Mouse (Mus musculus) limb, embryonic 10.5 days (tissue): ENCODE measurements around the gene Acvr1b. TPM values are rescaled to one million over a fixed set of nuclear protein-coding genes. Genes with fewer than 3 reads are reported as not detected.

ENCODE experiments used
- DNase-seq: peaks from one replicate; pipeline ENCODE4 v3.0.0-alpha.2; 2017; ENCODE audit warnings: low spot score
- H3K27ac ChIP-seq: fragments of 300-500 bp; sonication (generic); 2 replicates; pipeline ENCODE4 v1.5.1; 2016; ENCODE audit warnings: mild to moderate bottlenecking
- H3K27me3 ChIP-seq: fragments of 300-500 bp; sonication (generic); 2 replicates; pipeline ENCODE4 v1.6.1; 2016; ENCODE audit warnings: low read depth, mild to moderate bottlenecking; ENCODE audit not compliant: poor library complexity, severe bottlenecking
- H3K36me3 ChIP-seq: fragments of 300-500 bp; sonication (generic); 2 replicates; pipeline ENCODE4 v1.6.1; 2016; ENCODE audit warnings: mild to moderate bottlenecking, moderate library complexity
- H3K4me1 ChIP-seq: fragments of 300-500 bp; sonication (generic); 2 replicates; pipeline ENCODE4 v1.6.1; 2016
- H3K4me3 ChIP-seq: fragments of 300-500 bp; sonication (generic); 2 replicates; pipeline ENCODE4 v1.5.1; 2016; ENCODE audit warnings: mild to moderate bottlenecking, moderate library complexity
- H3K9me3 ChIP-seq: fragments of 300-500 bp; sonication (generic); replicated peaks from 2 replicates; pipeline ENCODE4 v1.6.1; 2016; ENCODE audit warnings: mild to moderate bottlenecking
- WGBS: fragments of 180-500 bp; shearing (Covaris S2); methylation state at CpG from one replicate; pipeline ENCODE4 v1.1.7; 2016; 5-methylcytosine and 5-hydroxymethylcytosine counted together
- polyA plus RNA-seq: library from polyadenylated mRNA; unstranded; fragments of >200 nt; fragmentation: Nextera tagmentation; extraction: Ambion mirVana; gene quantifications from 2 replicates; pipeline ENCODE4 v1.2.1, GENCODE M21; 2016

Gene Acvr1b
- polyA plus RNA-seq, 1 experiment from 2014 or later: 5.7 TPM

DNA sequence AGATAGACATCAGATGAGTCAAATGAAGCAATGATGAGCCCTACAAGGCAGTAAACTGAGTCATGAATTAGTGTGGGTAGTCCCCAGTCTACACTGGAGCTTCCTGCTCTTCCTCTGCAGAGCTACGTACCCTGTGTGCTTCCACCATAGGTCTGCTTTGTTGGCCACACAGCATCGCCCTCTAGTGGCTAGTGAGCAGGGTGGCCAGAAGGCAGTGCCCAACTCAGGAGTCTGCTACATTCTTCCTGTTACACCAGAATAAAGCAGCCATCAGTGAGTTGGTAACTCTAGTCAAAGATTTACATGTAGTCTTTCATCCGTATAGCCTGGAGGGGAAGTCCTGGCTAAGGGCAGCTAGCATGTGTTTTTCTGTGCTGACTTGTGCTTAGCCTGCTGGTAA lies 24.4 kb downstream of the Acvr1b start:
- peak; percentile 68 for DNase-seq
- Histone ChIP-seq H3K4me1 (no peaks in the 10 kb centered on the region), H3K36me3 (peaks cover 95% of the 10 kb centered on the region), H3K4me3 (no peak overlapping the region), H3K9me3 (no peaks in the 10 kb centered on the region), H3K27ac (no peak overlapping the region), H3K27me3 (no peaks in the 10 kb centered on the region)
- whole genome bisulfite sequencing: 34% methylated on average over 3 of the region's 3 CpGs

DNA sequence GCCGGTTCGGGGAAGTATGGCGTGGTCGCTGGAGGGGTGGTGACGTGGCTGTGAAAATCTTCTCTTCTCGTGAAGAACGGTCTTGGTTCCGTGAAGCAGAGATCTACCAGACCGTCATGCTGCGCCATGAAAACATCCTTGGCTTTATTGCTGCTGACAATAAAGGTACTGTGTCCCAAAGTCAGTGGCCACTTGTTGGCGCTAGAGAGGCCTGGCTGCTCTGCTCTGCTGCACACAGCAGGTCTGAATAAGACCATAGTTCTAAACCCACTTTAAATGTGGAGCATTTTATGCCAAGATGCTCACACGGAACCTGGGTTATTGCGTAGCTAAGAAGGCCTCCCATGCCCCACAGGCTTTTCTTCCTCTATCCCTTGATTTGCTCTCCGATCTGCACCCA lies 25.0 kb downstream of the Acvr1b start:
- Histone ChIP-seq H3K27ac (no peak overlapping the region), H3K9me3 (no peaks in the 10 kb centered on the region), H3K4me3 (no peak overlapping the region), H3K36me3 (peaks cover 97% of the 10 kb centered on the region), H3K27me3 (no peaks in the 10 kb centered on the region), H3K4me1 (no peaks in the 10 kb centered on the region)
- no peak for DNase-seq
- 89% methylated on average over 14 of the region's 14 CpGs for WGBS

DNA sequence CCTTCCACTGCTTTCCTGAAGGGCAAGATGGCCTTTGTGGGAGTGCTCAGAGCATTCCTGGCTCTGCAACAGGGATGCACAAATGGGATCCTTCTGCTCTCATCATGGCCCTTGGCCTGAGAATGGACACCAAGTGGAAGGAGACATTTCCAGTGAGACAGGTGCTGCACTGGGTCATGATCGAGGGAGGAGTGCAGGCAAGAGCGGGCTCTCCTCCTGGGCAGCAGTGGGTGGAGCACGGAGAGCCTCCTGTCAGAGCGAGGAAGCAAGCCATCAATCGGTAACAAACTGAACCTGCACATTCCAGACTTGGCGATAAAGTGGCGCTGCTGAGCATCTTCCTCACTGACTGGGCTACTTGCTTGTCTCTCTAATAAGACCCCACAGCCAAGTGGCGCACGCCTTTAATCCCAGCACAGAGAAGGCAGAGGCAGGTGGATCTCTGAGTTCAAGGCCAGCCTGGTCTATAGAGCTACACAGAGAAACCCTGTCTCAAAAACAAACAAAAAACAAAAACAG lies 27.0 kb downstream of the Acvr1b start:
- WGBS: 98% methylated on average over 9 of the region's 9 CpGs
- Histone ChIP-seq H3K36me3 (peaks cover 94% of the 10 kb centered on the region), H3K4me3 (no peak overlapping the region)

DNA sequence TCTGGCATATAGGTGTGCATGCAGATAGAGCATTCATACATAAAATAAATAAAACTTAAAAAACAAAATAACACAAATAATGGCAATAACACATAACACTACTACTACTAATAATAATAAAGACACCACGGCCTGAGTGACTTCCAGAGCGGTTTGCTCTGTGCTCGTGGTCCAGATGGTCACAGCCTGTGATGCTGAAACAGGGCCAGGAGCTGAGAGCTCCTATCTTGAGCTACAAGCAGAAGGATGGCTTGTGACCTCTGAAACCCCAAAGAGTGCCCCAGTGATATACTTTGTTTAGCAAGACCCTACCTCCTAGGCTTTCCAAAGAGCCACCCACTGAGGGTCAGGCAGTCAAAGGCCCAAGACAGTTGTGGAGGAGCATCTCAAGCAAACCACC lies 27.5 kb downstream of the Acvr1b start:
- Histone ChIP-seq H3K27me3 (no peaks in the 10 kb centered on the region), H3K9me3 (no peaks in the 10 kb centered on the region), H3K4me3 (no peak overlapping the region), H3K36me3 (peaks cover 94% of the 10 kb centered on the region), H3K4me1 (no peaks in the 10 kb centered on the region), H3K27ac (no peak overlapping the region)
- WGBS: 95% methylated on average over 3 of the region's 3 CpGs
- DNase-seq: no peak

More for the DNA sequence above, 27.0 kb downstream of the Acvr1b start:
- no peak overlapping the region for H3K27ac ChIP-seq
- no peaks in the 10 kb centered on the region for H3K9me3 ChIP-seq
- no peaks in the 10 kb centered on the region for H3K4me1 ChIP-seq
- no peaks in the 10 kb centered on the region for H3K27me3 ChIP-seq
- DNase-seq: no peak

DNA sequence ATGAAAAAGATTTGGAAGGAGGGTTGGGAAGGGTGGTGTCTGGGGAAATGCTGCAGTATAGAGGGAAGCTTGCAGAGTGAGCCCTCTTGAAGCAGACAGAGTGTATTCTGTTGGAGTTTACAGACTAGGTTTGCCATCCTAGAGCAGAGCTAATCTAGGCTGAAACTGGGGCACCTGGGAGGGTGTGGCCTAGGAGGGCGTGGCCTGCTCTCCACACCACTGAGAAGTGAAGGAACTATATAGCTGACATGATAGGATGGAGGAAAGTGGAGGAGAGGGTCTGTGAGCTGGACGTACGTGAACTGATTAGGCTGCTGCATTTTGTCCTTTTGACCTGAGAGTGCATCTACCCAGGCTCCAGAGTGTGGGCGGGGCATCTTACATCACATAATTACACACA lies 29.8 kb downstream of the Acvr1b start:
- H3K27ac ChIP-seq: no peak overlapping the region
- whole genome bisulfite sequencing: 73% methylated on average over 4 of the region's 4 CpGs
- H3K36me3 ChIP-seq: peaks cover 96% of the 10 kb centered on the region
- no peaks in the 10 kb centered on the region for H3K27me3 ChIP-seq
- no peak overlapping the region for H3K4me3 ChIP-seq
- H3K4me1 ChIP-seq: no peaks in the 10 kb centered on the region
- no peak for DNase-seq
- H3K9me3 ChIP-seq: no peaks in the 10 kb centered on the region

DNA sequence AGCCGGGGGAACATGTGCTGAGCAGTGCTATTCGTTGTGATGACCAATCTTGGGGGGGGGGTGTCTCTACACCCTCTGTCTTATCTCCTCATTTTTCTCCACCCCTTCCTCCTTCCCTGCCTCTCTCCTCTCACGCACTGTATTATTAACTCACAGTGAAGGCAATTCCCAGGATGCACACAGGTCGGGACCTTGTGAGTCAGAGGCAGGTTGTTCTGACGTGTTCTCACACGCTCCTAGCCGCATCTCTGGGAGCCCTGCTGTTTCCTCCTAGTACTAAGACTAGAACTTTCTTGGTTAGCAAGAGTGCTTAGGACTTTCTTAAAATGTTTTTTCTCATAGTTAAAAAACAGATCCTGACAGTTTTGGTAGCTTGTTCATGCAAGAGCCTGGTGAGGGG lies 30.9 kb downstream of the Acvr1b start:
- Histone ChIP-seq H3K4me3 (no peak overlapping the region), H3K36me3 (peaks cover 96% of the 10 kb centered on the region), H3K27ac (no peak overlapping the region), H3K9me3 (no peaks in the 10 kb centered on the region), H3K4me1 (no peaks in the 10 kb centered on the region), H3K27me3 (no peaks in the 10 kb centered on the region)
- no peak for DNase-seq
- 81% methylated on average over 7 of the region's 7 CpGs for WGBS

DNA sequence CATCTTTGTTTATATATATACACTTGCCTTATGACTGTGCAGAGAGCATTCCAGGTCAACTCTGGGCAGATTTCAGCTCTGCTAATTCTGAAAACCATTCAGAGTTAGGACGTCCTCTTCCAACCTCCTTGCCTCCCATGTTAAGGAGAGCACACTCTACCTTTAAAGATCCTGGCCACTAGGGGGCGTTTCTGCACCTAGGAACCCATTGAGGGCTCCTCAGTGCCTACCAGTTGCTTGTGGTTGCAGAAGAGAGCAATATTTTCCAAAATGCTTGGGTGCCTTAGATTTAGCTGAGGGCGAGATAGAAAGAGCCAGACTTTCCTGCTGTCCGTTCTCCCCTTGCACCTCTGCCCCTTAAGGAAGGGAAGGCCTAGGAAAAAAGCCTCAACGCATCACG lies 36.4 kb downstream of the Acvr1b start:
- Histone ChIP-seq H3K27ac (no peak overlapping the region), H3K36me3 (peaks cover 87% of the 10 kb centered on the region), H3K4me3 (no peak overlapping the region), H3K9me3 (no peaks in the 10 kb centered on the region), H3K4me1 (no peaks in the 10 kb centered on the region), H3K27me3 (no peaks in the 10 kb centered on the region)
- DNase-seq: peak; percentile 73
- 67% methylated on average over 6 of the region's 6 CpGs for WGBS

DNA sequence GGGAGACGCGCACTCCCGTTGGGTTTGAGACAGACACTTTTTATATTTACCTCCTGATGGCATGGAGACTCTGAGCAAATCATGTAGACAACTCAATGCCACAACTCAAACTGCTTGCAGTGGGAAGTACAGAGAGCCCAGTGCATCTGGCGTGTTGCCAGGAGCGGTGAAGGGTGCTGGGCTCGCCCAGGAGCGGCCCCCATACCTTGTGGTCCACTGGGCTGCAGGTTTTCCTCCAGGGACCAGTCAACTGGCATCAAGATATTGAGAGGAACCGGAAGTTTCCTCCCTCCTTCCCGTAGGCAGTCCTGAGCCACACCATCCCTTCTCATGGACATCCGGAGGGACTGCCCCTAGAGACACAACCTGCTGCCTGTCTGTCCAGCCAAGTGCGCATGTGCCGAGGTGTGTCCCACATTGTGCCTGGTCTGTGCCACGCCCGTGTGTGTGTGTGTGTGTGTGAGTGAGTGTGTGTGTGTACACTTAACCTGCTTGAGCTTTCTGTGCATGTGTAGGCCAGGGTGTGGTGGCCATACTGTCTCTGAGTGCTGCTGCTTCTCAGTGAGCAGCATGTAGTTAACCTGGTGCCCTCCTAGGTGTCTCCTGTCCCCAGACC lies 37.2 kb downstream of the Acvr1b start:
- WGBS: 96% methylated on average over 14 of the region's 14 CpGs
- Histone ChIP-seq H3K27me3 (no peaks in the 10 kb centered on the region), H3K9me3 (no peaks in the 10 kb centered on the region), H3K27ac (no peak overlapping the region), H3K4me3 (no peak overlapping the region), H3K36me3 (peaks cover 82% of the 10 kb centered on the region), H3K4me1 (no peaks in the 10 kb centered on the region)
- no peak for DNase-seq

DNA sequence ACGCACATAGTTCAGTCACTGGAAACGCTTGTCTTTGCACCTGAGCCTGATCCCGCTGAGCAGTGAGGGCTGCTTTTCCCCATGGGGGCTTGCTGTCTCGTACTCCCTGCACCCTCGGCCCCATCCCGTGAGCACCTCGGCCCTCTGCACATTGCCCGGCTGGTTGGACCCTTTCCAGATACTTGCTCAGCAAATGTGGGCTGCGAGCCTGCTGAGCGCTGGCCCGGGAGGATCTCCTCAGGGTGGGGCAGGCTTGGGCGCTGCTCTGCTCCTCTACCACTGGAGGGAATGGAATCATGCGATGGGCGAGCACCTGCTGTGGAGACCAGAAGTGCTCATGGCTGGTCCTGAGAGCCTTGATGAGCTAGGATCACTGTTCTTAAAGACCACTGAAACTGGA lies 38.6 kb downstream of the Acvr1b start:
- Histone ChIP-seq H3K27ac (no peak overlapping the region), H3K36me3 (peaks cover 68% of the 10 kb centered on the region), H3K4me3 (no peak overlapping the region), H3K4me1 (no peaks in the 10 kb centered on the region), H3K27me3 (no peaks in the 10 kb centered on the region), H3K9me3 (no peaks in the 10 kb centered on the region)
- WGBS: 91% methylated on average over 14 of the region's 14 CpGs
- no peak for DNase-seq

DNA sequence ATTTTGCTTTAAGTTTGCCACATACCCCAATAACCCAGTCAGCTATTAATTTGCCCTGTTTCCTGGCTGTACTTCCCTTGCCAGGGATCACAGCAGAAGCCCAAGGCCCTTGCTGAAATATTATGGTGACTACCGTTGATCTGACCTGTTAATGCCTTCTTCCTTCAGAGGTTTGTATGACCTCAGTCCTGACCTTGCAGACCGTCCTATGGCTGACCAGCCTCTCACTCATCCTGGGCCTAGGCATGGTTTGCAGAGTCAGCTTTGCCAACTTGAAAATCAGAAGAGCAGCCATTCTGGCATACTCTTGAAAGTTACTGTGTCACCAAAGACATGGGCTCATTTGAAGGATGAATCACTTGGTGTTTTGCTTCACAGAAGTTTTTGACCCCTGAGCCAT lies 41.3 kb downstream of the Acvr1b start:
- WGBS: 66% methylated on average over 2 of the region's 2 CpGs
- DNase-seq: no peak
- H3K36me3 ChIP-seq: peaks cover 42% of the 10 kb centered on the region
- peaks cover 1% of the 10 kb centered on the region for H3K4me1 ChIP-seq
- H3K27ac ChIP-seq: no peak overlapping the region
- H3K4me3 ChIP-seq: no peak overlapping the region
- no peaks in the 10 kb centered on the region for H3K9me3 ChIP-seq
- no peaks in the 10 kb centered on the region for H3K27me3 ChIP-seq

DNA sequence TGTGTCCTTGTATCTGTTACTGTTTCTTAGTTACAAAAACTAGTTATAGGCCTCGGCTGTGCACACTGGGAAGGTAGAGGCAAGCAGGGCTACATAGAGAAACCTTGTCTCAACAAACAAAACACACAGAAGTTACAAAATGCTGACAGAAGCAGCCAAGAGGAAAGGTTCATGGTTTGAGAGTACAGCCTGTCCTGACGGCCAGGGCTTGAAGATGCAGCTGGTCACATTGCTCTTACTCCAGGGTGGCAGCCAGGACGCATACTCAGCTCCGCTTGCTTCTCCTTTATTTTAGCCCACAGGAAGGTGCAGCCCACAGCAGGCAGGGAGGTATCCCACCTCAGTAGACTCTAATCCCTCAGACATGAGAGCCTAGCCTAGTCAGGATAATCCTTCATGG lies 42.2 kb downstream of the Acvr1b start:
- Histone ChIP-seq H3K36me3 (peaks cover 33% of the 10 kb centered on the region), H3K4me3 (no peak overlapping the region), H3K9me3 (no peaks in the 10 kb centered on the region), H3K27me3 (no peaks in the 10 kb centered on the region), H3K4me1 (peaks cover 10% of the 10 kb centered on the region), H3K27ac (no peak overlapping the region)
- 74% methylated on average over 4 of the region's 4 CpGs for WGBS
- DNase-seq: no peak

DNA sequence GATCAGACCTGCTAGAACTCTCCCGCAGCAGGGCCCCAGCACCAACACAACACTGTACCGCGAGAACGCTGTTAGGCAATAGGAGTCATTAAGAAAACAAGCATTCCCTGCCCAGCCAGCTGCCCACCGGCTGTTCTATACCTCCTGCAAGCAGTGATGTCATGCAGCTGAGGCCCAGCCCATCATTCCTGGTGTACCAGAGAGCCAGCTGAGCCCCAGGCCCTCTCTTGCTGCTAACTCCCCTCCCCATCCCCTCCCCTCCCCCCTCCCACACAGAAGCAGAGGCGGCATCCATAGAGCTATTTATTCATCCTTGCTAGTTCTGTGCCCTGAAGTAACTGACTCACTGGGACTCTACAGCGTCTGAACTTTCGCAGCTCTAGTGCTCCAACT lies 47.0 kb downstream of the Acvr1b start:
- peaks cover 57% of the 10 kb centered on the region for H3K4me1 ChIP-seq
- H3K9me3 ChIP-seq: no peaks in the 10 kb centered on the region
- H3K36me3 ChIP-seq: no peaks in the 10 kb centered on the region
- WGBS: 6% methylated on average over 8 of the region's 8 CpGs
- H3K4me3 ChIP-seq: peak overlapping the region; percentile 46
- peak overlapping the region; percentile 79 for H3K27ac ChIP-seq
- H3K27me3 ChIP-seq: peaks cover 18% of the 10 kb centered on the region
- DNase-seq: peak; percentile 62

DNA sequence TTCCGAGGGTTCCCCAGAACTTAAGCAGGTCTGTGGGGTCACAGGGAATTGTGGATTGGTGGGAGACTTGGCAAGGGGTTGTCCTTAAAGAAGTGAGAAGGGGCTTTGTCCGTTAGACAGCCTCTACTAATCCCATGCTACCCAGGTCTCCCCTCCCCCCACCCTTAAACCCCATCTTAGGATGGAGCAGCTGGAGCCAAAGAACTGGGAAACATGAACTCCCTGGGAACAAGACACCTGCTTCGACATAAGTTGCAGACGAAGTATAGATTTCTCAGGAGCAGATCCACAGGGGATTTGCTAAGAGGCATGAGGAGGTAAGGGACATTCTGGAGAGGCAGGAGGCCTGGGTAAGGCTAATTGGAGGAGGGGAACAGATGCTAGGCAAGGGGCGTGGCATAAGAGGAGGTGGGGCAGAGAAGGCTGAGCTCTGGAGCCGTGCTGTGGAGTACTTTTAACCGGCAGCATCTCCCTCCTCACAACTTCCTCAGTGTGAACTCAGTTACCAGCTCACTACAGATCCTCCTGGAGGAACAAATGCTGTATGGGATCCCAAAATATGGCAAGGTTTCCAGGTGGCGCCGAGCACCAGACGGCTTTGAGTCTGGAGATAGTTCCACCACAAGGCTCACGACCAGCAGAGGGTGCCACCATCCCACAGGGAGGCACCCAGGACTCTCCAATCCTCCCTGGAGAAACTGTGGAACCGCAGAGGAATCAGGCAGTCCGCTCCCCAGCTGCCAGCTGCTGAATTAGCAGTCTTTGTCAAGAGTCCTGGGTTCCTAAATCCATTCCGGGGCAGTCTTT lies 47.6 kb downstream of the Acvr1b start:
- H3K36me3 ChIP-seq: no peaks in the 10 kb centered on the region; the same call in 1 of the 2 replicates
- peaks cover 62% of the 10 kb centered on the region for H3K4me1 ChIP-seq
- peak overlapping the region; percentile 79 for H3K27ac ChIP-seq
- WGBS: 1% methylated on average over 14 of the region's 14 CpGs
- H3K9me3 ChIP-seq: no peaks in the 10 kb centered on the region
- peak overlapping the region; percentile 46 for H3K4me3 ChIP-seq
- peak; percentile 80 for DNase-seq
- peaks cover 22% of the 10 kb centered on the region for H3K27me3 ChIP-seq
